Mouse (Mus musculus): ENCODE measurements around the gene Dnajb14. TPM values are rescaled to one million over a fixed set of nuclear protein-coding genes. Genes with fewer than 3 reads are reported as not detected.
A peak's percentile ranks its signal among the peaks of the same experiment; 100 is the strongest.

The Dnajb14 gene
- total and polyA plus RNA-seq, 3 experiments = 2.8 to 7.0 (median 4.4) TPM

DNA sequence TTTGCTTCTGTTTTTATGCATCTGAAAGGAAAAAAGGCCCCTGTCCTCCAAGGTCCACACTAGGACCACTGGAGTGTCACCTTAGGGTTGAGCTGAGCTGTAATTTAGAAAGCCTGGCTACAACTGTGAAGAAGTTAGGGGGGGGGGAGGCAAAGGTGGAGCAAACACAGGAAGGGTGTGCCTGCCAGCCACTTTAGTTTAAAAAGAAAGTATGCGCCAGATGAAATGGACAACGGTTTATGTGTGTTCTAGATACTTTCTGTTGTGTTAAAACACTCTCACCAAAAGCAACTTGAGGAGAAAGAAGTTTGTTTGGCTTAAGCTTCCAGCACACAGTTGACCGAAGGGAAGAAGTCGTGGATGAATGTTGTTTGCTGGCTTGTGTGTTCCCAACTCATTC is 33.8 kb upstream of the Dnajb14 start:
- Histone ChIP-seq H3K27me3 (replicated peaks) (peaks cover 2% of the 10 kb centered on the region), H3K9me3 (replicated peaks; ENCODE audit: low read length) (no peaks in the 10 kb centered on the region), H3K79me2 (replicated peaks; ENCODE audit: control insufficient read depth, extremely low read depth, insufficient read depth, poor library complexity, severe bottlenecking) (no peaks in the 10 kb centered on the region), H3K4me1 (ENCODE audit: control insufficient read depth in 1 of 2, insufficient read depth in 2 of 2) (peaks cover 20 to 34% of the 10 kb centered on the region in 2 experiments), H3K36me3 (replicated peaks in 1 of 2; ENCODE audit: control insufficient read depth in 1 of 2, insufficient read depth in 1 of 2, low read length in 1 of 2) (no peaks in the 10 kb centered on the region), H3K9ac (ENCODE audit: insufficient read depth, low read depth) (0 out of 2 replicates have a peak overlapping the region, but pooled peaks have one; percentile 5), H3K27ac (ENCODE audit: insufficient read depth, low read depth) (peak overlapping the region; percentile 69; the same call in 1 of the 2 replicates), H3K4me2 (ENCODE audit: insufficient read depth, low read depth, poor library complexity, severe bottlenecking) (peak overlapping the region; percentile 70), H3K4me3 (replicated peaks in 1 of 3; ENCODE audit: low read depth in 2 of 3, low read length in 2 of 3, poor library complexity in 1 of 3) (no peak overlapping the region)
- in situ Hi-C loops (cut with MboI; ENCODE audit: low pct_ligation_motif_present, low pct_unique_long_range_greater_than_20kb, low sequenced_read_pairs) (no loop called here), dilution Hi-C loops (cut with MboI; ENCODE audit: extremely low pct_ligation_motif_present, extremely low pct_unique_long_range_greater_than_20kb, low sequenced_read_pairs) (no loop called here)
- DNase-seq (ENCODE audit: extremely low read depth) = peak; percentile 6
- TF ChIP-seq CHD2 (IDR thresholded peaks at IDR 0.05; ENCODE audit: low read length) (no peak), KAT2A (IDR thresholded peaks at IDR 0.05; ENCODE audit: insufficient replicate concordance, low read length) (no peak), ZC3H11A (IDR thresholded peaks at IDR 0.05; ENCODE audit: low read depth, low read length) (no peak), JUND (conservative IDR thresholded peaks at IDR 0.05; ENCODE audit: low read depth, low read length) (no peak), MXI1 (IDR thresholded peaks at IDR 0.05; ENCODE audit: low read depth, low read length) (no peak), USF1 (IDR thresholded peaks at IDR 0.05; ENCODE audit: low read depth, low read length) (no peak), TBP (conservative IDR thresholded peaks at IDR 0.05; ENCODE audit: low read depth, low read length) (no peak), USF2 (conservative IDR thresholded peaks at IDR 0.05; ENCODE audit: low read depth, low read length) (no peak), MEF2A (IDR thresholded peaks at IDR 0.05; ENCODE audit: borderline replicate concordance, low read depth, low read length) (no peak), EP300 (IDR thresholded peaks at IDR 0.05; ENCODE audit: low read length) (no peak), GABPA (IDR thresholded peaks at IDR 0.05; ENCODE audit: insufficient replicate concordance, low read depth, low read length) (no peak), SIN3A (IDR thresholded peaks at IDR 0.05; ENCODE audit: low read length) (no peak)

DNA sequence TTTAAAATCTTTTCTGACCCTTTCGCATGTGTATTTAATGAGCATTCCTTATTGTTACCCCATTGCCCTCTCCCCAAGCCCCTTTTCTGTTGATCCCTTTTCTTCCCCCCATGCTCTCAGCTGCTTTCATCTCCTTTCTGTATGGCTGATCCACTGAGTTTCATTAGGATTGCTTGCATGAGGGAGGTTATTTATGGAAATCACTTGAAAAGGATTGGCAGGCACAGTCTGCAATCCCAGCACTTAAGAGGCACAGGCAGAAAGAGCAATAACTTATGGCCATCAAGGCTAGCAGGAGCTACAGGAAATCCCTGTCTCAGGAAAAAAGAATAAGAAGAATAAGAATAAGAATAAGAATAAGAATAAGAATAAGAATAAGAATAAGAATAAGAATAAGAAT is 30.9 kb upstream of the Dnajb14 start:
- H3K9me3 ChIP-seq (replicated peaks; ENCODE audit: low read length) = no peaks in the 10 kb centered on the region
- in situ Hi-C loops (cut with MboI; ENCODE audit: low pct_ligation_motif_present, low pct_unique_long_range_greater_than_20kb, low sequenced_read_pairs) = no loop called here

More for the DNA sequence above, 30.9 kb upstream of the Dnajb14 start:
- H3K36me3 ChIP-seq (replicated peaks in 1 of 2; ENCODE audit: control insufficient read depth in 1 of 2, insufficient read depth in 1 of 2, low read length in 1 of 2) = no peaks in the 10 kb centered on the region
- no peak for TF ChIP-seq JUN (IDR thresholded peaks at IDR 0.05; ENCODE audit: insufficient read depth, low read depth, low read length)
- TF ChIP-seq TCF12 (IDR thresholded peaks at IDR 0.05; ENCODE audit: low read depth, low read length) = no peak
- no peak for TF ChIP-seq SMC3 (IDR thresholded peaks at IDR 0.05; ENCODE audit: low read depth, low read length)
- no peak for TF ChIP-seq ELF1 (IDR thresholded peaks at IDR 0.05; ENCODE audit: low read depth, low read length)
- no peak for TF ChIP-seq MXI1 (IDR thresholded peaks at IDR 0.05; ENCODE audit: low read depth, low read length)
- no peak for TF ChIP-seq POLR2AphosphoS2 (IDR thresholded peaks at IDR 0.05; ENCODE audit: low read depth, low read length)
- TF ChIP-seq RCOR1 (conservative IDR thresholded peaks at IDR 0.05; ENCODE audit: low read depth, low read length) = no peak
- no peaks in the 10 kb centered on the region for H3K79me2 ChIP-seq (replicated peaks; ENCODE audit: control insufficient read depth, extremely low read depth, insufficient read depth, poor library complexity, severe bottlenecking)
- H3K4me2 ChIP-seq (ENCODE audit: insufficient read depth, low read depth, poor library complexity, severe bottlenecking) = no peak overlapping the region
- H3K4me3 ChIP-seq (replicated peaks in 1 of 3; ENCODE audit: low read depth in 2 of 3, low read length in 2 of 3, poor library complexity in 1 of 3) = no peak overlapping the region
- H3K4me1 ChIP-seq (ENCODE audit: control insufficient read depth in 1 of 2, insufficient read depth in 2 of 2) = peaks cover 16 to 25% of the 10 kb centered on the region in 2 experiments
- peaks cover 2% of the 10 kb centered on the region for H3K27me3 ChIP-seq (replicated peaks)
- H3K27ac ChIP-seq (ENCODE audit: insufficient read depth, low read depth) = no peak overlapping the region
- DNase-seq (ENCODE audit: extremely low read depth) = no peak
- dilution Hi-C loops (cut with MboI; ENCODE audit: extremely low pct_ligation_motif_present, extremely low pct_unique_long_range_greater_than_20kb, low sequenced_read_pairs) = no loop called here
- H3K9ac ChIP-seq (ENCODE audit: insufficient read depth, low read depth) = no peak overlapping the region

Measured in CH12.LX (cell line).